Mouse (Mus musculus) brain, embryonic 14.5 days (tissue): ENCODE measurements around the gene Osbpl3.

Experiments used
- CTCF ChIP-seq: fragments of 200-500 bp; IDR thresholded peaks from 2 replicates; pipeline ENCODE4 v1.5.1; 2012; ENCODE audit warnings: inconsistent platforms, mild to moderate bottlenecking, moderate library complexity, borderline replicate concordance; ENCODE audit not compliant: insufficient read depth, insufficient read length; ENCODE audit errors: extremely low read depth
- POLR2A ChIP-seq: fragments of 200-500 bp; IDR thresholded peaks from 2 replicates; pipeline ENCODE4 v1.6.1; 2012; ENCODE audit warnings: mild to moderate bottlenecking, inconsistent platforms, borderline replicate concordance; ENCODE audit not compliant: poor library complexity, insufficient read depth, insufficient read length, severe bottlenecking; ENCODE audit errors: extremely low read depth

DNA sequence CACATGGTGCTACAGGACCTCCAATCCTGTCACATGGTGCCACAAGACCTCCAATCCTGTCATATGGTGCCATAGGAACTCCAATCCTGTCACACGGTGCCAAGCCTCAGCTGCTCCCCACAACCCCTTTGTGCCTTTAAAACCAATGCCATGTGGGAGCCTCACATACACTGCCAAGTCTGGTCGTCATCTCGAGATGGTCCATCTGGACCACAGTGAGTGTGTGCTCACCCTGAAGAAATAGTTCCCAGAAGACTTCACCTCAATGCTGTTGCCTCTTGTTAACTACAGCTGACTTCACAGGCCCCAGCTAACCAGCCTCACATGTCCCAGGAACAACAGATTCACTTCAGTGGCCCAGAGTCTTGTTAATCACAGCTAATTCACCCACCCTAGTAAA, 169.1 kb downstream of the Osbpl3 start:
- no peak for TF ChIP-seq CTCF
- no peak for TF ChIP-seq POLR2A
